Mouse (Mus musculus) intestine, postnatal 0 days (tissue): Measurements from ENCODE around the gene Preb. TPM values are rescaled to one million over a fixed set of nuclear protein-coding genes. Genes with fewer than 3 reads are reported as not detected.

Experiments used
- ATAC-seq: fragments of 200-750 bp; cut with Nextera tagmentation; 2 replicates; pipeline ENCODE4 v1.8.0; 2017; ENCODE audit warnings: mild to moderate bottlenecking, moderate TSS enrichment, moderate library complexity
- H3K27ac ChIP-seq: fragments of 300-500 bp; sonication (generic); 2 replicates; pipeline ENCODE4 v1.5.1; 2014; ENCODE audit warnings: mild to moderate bottlenecking, low read depth, low read length, moderate library complexity
- H3K27me3 ChIP-seq: fragments of 300-500 bp; sonication (generic); replicated peaks from 2 replicates; pipeline ENCODE4 v1.6.1; 2014; ENCODE audit warnings: low read length, mixed read lengths; ENCODE audit not compliant: control insufficient read depth, insufficient read depth
- H3K36me3 ChIP-seq: fragments of 300-500 bp; sonication (generic); 2 replicates; pipeline ENCODE4 v1.6.1; 2014; ENCODE audit warnings: mild to moderate bottlenecking, moderate library complexity; ENCODE audit not compliant: control insufficient read depth, insufficient read depth
- H3K4me1 ChIP-seq: fragments of 300-500 bp; sonication (generic); replicated peaks from 2 replicates; pipeline ENCODE4 v1.6.1; 2014; ENCODE audit warnings: antibody characterized with exemption, low read length, mixed read lengths; ENCODE audit not compliant: control insufficient read depth, insufficient read depth
- H3K4me2 ChIP-seq: fragments of 300-500 bp; sonication (generic); replicated peaks from 2 replicates; pipeline ENCODE4 v1.6.1; 2014; ENCODE audit warnings: low read depth, mild to moderate bottlenecking, moderate library complexity
- H3K4me3 ChIP-seq: fragments of 300-500 bp; sonication (generic); 2 replicates; pipeline ENCODE4 v1.5.1; 2014; ENCODE audit warnings: low read depth, low read length
- H3K9ac ChIP-seq: fragments of 300-500 bp; sonication (generic); 2 replicates; pipeline ENCODE4 v1.6.1; 2014; ENCODE audit warnings: mild to moderate bottlenecking, low read depth, low read length
- H3K9me3 ChIP-seq: fragments of 300-500 bp; sonication (generic); 2 replicates; pipeline ENCODE4 v1.6.1; 2016; ENCODE audit warnings: mixed run types; ENCODE audit not compliant: control insufficient read depth
- CTCF ChIP-seq: sonication (generic); IDR thresholded peaks from 2 replicates; pipeline ENCODE4 v1.5.1; 2016; ENCODE audit warnings: low read depth, mild to moderate bottlenecking, control low read depth, antibody characterized with exemption, moderate library complexity
- WGBS: fragments of 180-500 bp; shearing (Covaris S2); extraction: QIAGEN DNeasy Blood & Tissue Kit; methylation state at CpG from one replicate; pipeline ENCODE4 v1.1.7; 2014; 5-methylcytosine and 5-hydroxymethylcytosine counted together
- polyA plus RNA-seq: library from polyadenylated mRNA; unstranded; fragments of >200 nt; fragmentation: Nextera tagmentation; extraction: Ambion mirVana; gene quantifications from 2 replicates; pipeline ENCODE4 v1.2.1, GENCODE M21; 2015

The Preb gene
- polyA plus RNA-seq, 1 experiment from 2014 or later: 150 TPM

GRCm38 (mm10) chr5:30951706-30952105 lies 8.5 kb downstream of the Preb start:
- Histone ChIP-seq H3K27ac (no peak overlapping the region), H3K9ac (no peak overlapping the region; the same call in 1 of the 2 replicates), H3K36me3 (peaks cover 42% of the 10 kb centered on the region), H3K27me3 (no peaks in the 10 kb centered on the region), H3K9me3 (no peaks in the 10 kb centered on the region), H3K4me1 (peaks cover 7% of the 10 kb centered on the region; the same call in 1 of the 2 replicates), H3K4me3 (no peak overlapping the region), H3K4me2 (peak overlapping the region; percentile 82)
- TF ChIP-seq CTCF: no peak
- no peak for ATAC-seq
- 78% methylated on average over 6 of the region's 6 CpGs for WGBS

GRCm38 (mm10) chr5:30950922-30951321 lies 9.2 kb downstream of the Preb start:
- Histone ChIP-seq H3K4me2 (peak overlapping the region; percentile 82), H3K4me3 (peak overlapping the region; percentile 60; the same call in 1 of the 2 replicates)

GRCm38 (mm10) chr5:30950451-30950850 lies 9.7 kb downstream of the Preb start:
- Histone ChIP-seq H3K4me1 (peaks cover 7% of the 10 kb centered on the region; the same call in 1 of the 2 replicates), H3K4me3 (peak overlapping the region; percentile 60), H3K9ac (peak overlapping the region; percentile 61), H3K4me2 (peak overlapping the region; percentile 82), H3K27ac (peak overlapping the region; percentile 94), H3K9me3 (no peaks in the 10 kb centered on the region), H3K36me3 (peaks cover 35% of the 10 kb centered on the region), H3K27me3 (no peaks in the 10 kb centered on the region)
- ATAC-seq: no peak
- WGBS: 42% methylated on average over 4 of the region's 4 CpGs
- no peak for TF ChIP-seq CTCF

More at GRCm38 (mm10) chr5:30950922-30951321, 9.2 kb downstream of the Preb start:
- 64% methylated on average over 2 of the region's 2 CpGs for WGBS
- TF ChIP-seq CTCF: no peak
- H3K36me3 ChIP-seq: peaks cover 40% of the 10 kb centered on the region
- ATAC-seq: no peak
- peaks cover 7% of the 10 kb centered on the region; the same call in 1 of the 2 replicates for H3K4me1 ChIP-seq
- no peaks in the 10 kb centered on the region for H3K9me3 ChIP-seq
- no peak overlapping the region for H3K9ac ChIP-seq
- H3K27me3 ChIP-seq: no peaks in the 10 kb centered on the region
- H3K27ac ChIP-seq: peak overlapping the region; percentile 94; the same call in 1 of the 2 replicates

- H3K4me2 ChIP-seq: peak overlapping the region; percentile 82
- no peaks in the 10 kb centered on the region for H3K9me3 ChIP-seq
- H3K9ac ChIP-seq: peak overlapping the region; percentile 61
- peak overlapping the region; percentile 60 for H3K4me3 ChIP-seq
- TF ChIP-seq CTCF: peak; percentile 36
- WGBS: under 1% methylated on average over 31 of the region's 31 CpGs
- H3K4me1 ChIP-seq: peaks cover 7% of the 10 kb centered on the region; the same call in 1 of the 2 replicates
- ATAC-seq: peak; percentile 59
- peak overlapping the region; percentile 94 for H3K27ac ChIP-seq
- no peaks in the 10 kb centered on the region for H3K27me3 ChIP-seq
- peaks cover 29% of the 10 kb centered on the region for H3K36me3 ChIP-seq
These were observed 10.4 kb downstream of the Preb start for GRCm38 (mm10) chr5:30949654-30950326.

- TF ChIP-seq CTCF: no peak
- ATAC-seq: peak; percentile 70
- Histone ChIP-seq H3K9ac (no peak overlapping the region), H3K4me3 (no peak overlapping the region), H3K27ac (peak overlapping the region; percentile 94), H3K36me3 (peaks cover 17% of the 10 kb centered on the region), H3K4me1 (peaks cover 7% of the 10 kb centered on the region; the same call in 1 of the 2 replicates), H3K4me2 (peak overlapping the region; percentile 82; the same call in 1 of the 2 replicates), H3K9me3 (no peaks in the 10 kb centered on the region), H3K27me3 (no peaks in the 10 kb centered on the region)
- 42% methylated on average over 5 of the region's 5 CpGs for WGBS
These were observed 11.5 kb downstream of the Preb start for GRCm38 (mm10) chr5:30948620-30949019.

GRCm38 (mm10) chr5:30944956-30945781 lies 15.0 kb downstream of the Preb start, which contains the start of gene Cgref1:
Gene Cgref1 (minus strand): TSS chr5:30945591.
- Histone ChIP-seq H3K4me1 (no peaks in the 10 kb centered on the region), H3K27ac (peak within 1 kb of the TSS; percentile 95), H3K9me3 (no peaks in the 10 kb centered on the region), H3K4me2 (peak within 1 kb of the TSS; percentile 74), H3K36me3 (no peaks in the 10 kb centered on the region), H3K27me3 (no peaks in the 10 kb centered on the region), H3K4me3 (peak within 1 kb of the TSS; percentile 48), H3K9ac (peak within 1 kb of the TSS; percentile 54)
- 4% methylated on average over 44 of the region's 44 CpGs for WGBS
- peak; percentile 76 for ATAC-seq
- TF ChIP-seq CTCF: peak; percentile 83
